Mouse (Mus musculus) testis, adult 2 months (tissue): ENCODE data around the gene Mettl8.

Experiments used
- CTCF ChIP-seq: fragments of 200-500 bp; IDR thresholded peaks from 2 replicates; pipeline ENCODE4 v1.5.1; 2012; ENCODE audit warnings: low read depth, mild to moderate bottlenecking, inconsistent platforms, low read length, moderate library complexity; ENCODE audit not compliant: control insufficient read depth, insufficient read depth, insufficient replicate concordance
- POLR2A ChIP-seq: fragments of 200-500 bp; IDR thresholded peaks from 2 replicates; pipeline ENCODE4 v1.6.1; 2012; ENCODE audit warnings: low read depth, mild to moderate bottlenecking, inconsistent platforms, low read length, moderate library complexity; ENCODE audit not compliant: control insufficient read depth

DNA sequence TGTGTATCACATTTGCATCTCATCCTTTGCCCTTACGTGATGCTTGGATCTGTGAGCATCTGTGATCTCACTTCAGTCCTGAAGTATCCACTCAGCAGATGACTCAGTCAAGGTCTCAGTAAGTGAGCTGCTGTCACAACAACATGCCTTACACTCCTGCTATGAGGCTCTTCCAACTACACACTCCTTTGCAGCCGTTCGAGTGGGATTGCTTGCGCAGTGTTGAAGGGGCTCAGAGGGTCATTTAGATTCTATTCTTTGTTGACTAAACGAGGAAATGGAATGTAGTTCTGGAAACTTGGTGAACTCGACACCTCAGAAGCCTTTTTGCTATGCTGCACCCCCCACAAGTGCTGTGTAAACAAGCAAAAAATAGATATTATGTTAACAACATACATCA lies 9.2 kb downstream of the Mettl8 start:
- TF ChIP-seq CTCF = no peak
- TF ChIP-seq POLR2A = no peak
